Mouse (Mus musculus) hindbrain, postnatal 0 days (tissue): ENCODE measurements at regions not wholly inside any gene's neighbourhood (a gene's known extent, or its start where the extent isn't known, plus 50 kb on each side); places are given as distances from the start of the nearest gene placed in this dataset.

ENCODE experiments used
- ATAC-seq: fragments of 200-750 bp; cut with Nextera tagmentation; 2 replicates; pipeline ENCODE4 v1.8.0; 2017; ENCODE audit warnings: mild to moderate bottlenecking, moderate TSS enrichment, moderate library complexity
- DNase-seq: peaks from one replicate; pipeline ENCODE4 v3.0.0-alpha.2; 2015; ENCODE audit warnings: low spot score
- H3K27ac ChIP-seq: fragments of 300-500 bp; sonication (generic); 2 replicates; pipeline ENCODE4 v1.5.1; 2014; ENCODE audit warnings: mild to moderate bottlenecking
- H3K27me3 ChIP-seq: fragments of 300-500 bp; sonication (generic); 2 replicates; pipeline ENCODE4 v1.6.1; 2014; ENCODE audit warnings: low read length, mixed read lengths; ENCODE audit not compliant: insufficient read depth
- H3K36me3 ChIP-seq: fragments of 300-500 bp; sonication (generic); 2 replicates; pipeline ENCODE4 v1.6.1; 2014; ENCODE audit warnings: low read length, mixed read lengths; ENCODE audit not compliant: insufficient read depth
- H3K4me1 ChIP-seq: fragments of 300-500 bp; sonication (generic); 2 replicates; pipeline ENCODE4 v1.6.1; 2014; ENCODE audit warnings: antibody characterized with exemption, low read length, mixed read lengths; ENCODE audit not compliant: insufficient read depth
- H3K4me2 ChIP-seq: fragments of 300-500 bp; sonication (generic); 2 replicates; pipeline ENCODE4 v1.6.1; 2014; ENCODE audit warnings: low read depth, mild to moderate bottlenecking, low read length, moderate library complexity, mixed read lengths
- H3K4me3 ChIP-seq: fragments of 300-500 bp; sonication (generic); 2 replicates; pipeline ENCODE4 v1.5.1; 2014; ENCODE audit warnings: low read length
- H3K9ac ChIP-seq: fragments of 300-500 bp; sonication (generic); replicated peaks from 2 replicates; pipeline ENCODE4 v1.6.1; 2014; ENCODE audit warnings: mild to moderate bottlenecking, low read length, moderate library complexity, mixed read lengths
- H3K9me3 ChIP-seq: fragments of 300-500 bp; sonication (generic); 2 replicates; pipeline ENCODE4 v1.6.1; 2016; ENCODE audit warnings: low read length, mixed read lengths
- CTCF ChIP-seq: IDR thresholded peaks from 2 replicates; pipeline ENCODE4 v1.5.1; 2016; ENCODE audit warnings: antibody characterized with exemption, control low read depth, low read depth
- WGBS: fragments of 180-500 bp; shearing (Covaris S2); extraction: QIAGEN DNeasy Blood & Tissue Kit; methylation state at CpG from one replicate; pipeline ENCODE4 v1.1.7; 2014; 5-methylcytosine and 5-hydroxymethylcytosine counted together

- H3K27me3 ChIP-seq, result no peaks in the 10 kb centered on the region
- ATAC-seq, result no peak
- no peak overlapping the region for H3K4me2 ChIP-seq
- H3K9ac ChIP-seq, result no peak overlapping the region
- H3K36me3 ChIP-seq, result no peaks in the 10 kb centered on the region
- H3K4me1 ChIP-seq, result no peaks in the 10 kb centered on the region
- H3K27ac ChIP-seq, result no peak overlapping the region
- no peak for DNase-seq
- WGBS, result 86% methylated on average over 7 of the region's 7 CpGs
- TF ChIP-seq CTCF, result no peak; the same call in 1 of the 2 replicates
- no peaks in the 10 kb centered on the region for H3K9me3 ChIP-seq
- no peak overlapping the region for H3K4me3 ChIP-seq
Observed at GRCm38 (mm10) chr8:115626396-115627136, 81.0 kb downstream of the Maf start.

GRCm38 (mm10) chr8:115625072-115625471 is 82.5 kb downstream of the Maf start:
- DNase-seq, result no peak
- no peaks in the 10 kb centered on the region for H3K4me1 ChIP-seq
- H3K9me3 ChIP-seq, result no peaks in the 10 kb centered on the region
- 60% methylated on average over 1 of the region's 1 CpGs for WGBS
- H3K9ac ChIP-seq, result no peak overlapping the region
- H3K4me3 ChIP-seq, result no peak overlapping the region
- no peak overlapping the region for H3K4me2 ChIP-seq
- ATAC-seq, result no peak
- H3K27ac ChIP-seq, result no peak overlapping the region
- H3K36me3 ChIP-seq, result no peaks in the 10 kb centered on the region
- no peaks in the 10 kb centered on the region for H3K27me3 ChIP-seq
- no peak for TF ChIP-seq CTCF

- no peak for DNase-seq
Observed at GRCm38 (mm10) chr8:115618049-115618760, 89.4 kb downstream of the Maf start.

GRCm38 (mm10) chr8:115616871-115617605 is 90.6 kb downstream of the Maf start:
- H3K9ac ChIP-seq, result no peak overlapping the region
- H3K4me3 ChIP-seq, result no peak overlapping the region
- WGBS, result 70% methylated on average over 9 of the region's 9 CpGs
- H3K27me3 ChIP-seq, result no peaks in the 10 kb centered on the region
- H3K36me3 ChIP-seq, result no peaks in the 10 kb centered on the region
- TF ChIP-seq CTCF, result no peak
- H3K4me1 ChIP-seq, result no peaks in the 10 kb centered on the region
- no peak overlapping the region for H3K27ac ChIP-seq
- 0 out of 2 replicates have a peak, but pooled peaks have one; percentile 43 for ATAC-seq
- H3K9me3 ChIP-seq, result no peaks in the 10 kb centered on the region
- no peak overlapping the region for H3K4me2 ChIP-seq
- peak; percentile 47 for DNase-seq

More at GRCm38 (mm10) chr8:115618049-115618760, 89.4 kb downstream of the Maf start:
- WGBS, result 80% methylated on average over 13 of the region's 13 CpGs
- no peak for TF ChIP-seq CTCF
- Histone ChIP-seq H3K9ac (no peak overlapping the region), H3K4me1 (no peaks in the 10 kb centered on the region), H3K27me3 (no peaks in the 10 kb centered on the region), H3K36me3 (no peaks in the 10 kb centered on the region), H3K4me2 (no peak overlapping the region), H3K27ac (no peak overlapping the region), H3K9me3 (no peaks in the 10 kb centered on the region), H3K4me3 (no peak overlapping the region)
- no peak for ATAC-seq

- no peaks in the 10 kb centered on the region for H3K27me3 ChIP-seq
- H3K36me3 ChIP-seq, result no peaks in the 10 kb centered on the region
- TF ChIP-seq CTCF, result no peak
- no peak overlapping the region for H3K27ac ChIP-seq
- H3K4me1 ChIP-seq, result no peaks in the 10 kb centered on the region
- H3K9ac ChIP-seq, result no peak overlapping the region
- no peaks in the 10 kb centered on the region for H3K9me3 ChIP-seq
- DNase-seq (no peak), ATAC-seq (no peak)
- whole genome bisulfite sequencing, result 74% methylated on average over 5 of the region's 5 CpGs
- no peak overlapping the region for H3K4me2 ChIP-seq
- H3K4me3 ChIP-seq, result no peak overlapping the region
Observed at GRCm38 (mm10) chr8:115613946-115614584, 93.5 kb downstream of the Maf start.

- no peak for TF ChIP-seq CTCF
- no peak overlapping the region for H3K4me3 ChIP-seq
- DNase-seq (no peak), ATAC-seq (no peak)
- WGBS, result 74% methylated on average over 3 of the region's 3 CpGs
- no peak overlapping the region for H3K9ac ChIP-seq
- no peak overlapping the region for H3K4me2 ChIP-seq
- H3K27ac ChIP-seq, result no peak overlapping the region
- H3K4me1 ChIP-seq, result no peaks in the 10 kb centered on the region
- no peaks in the 10 kb centered on the region for H3K27me3 ChIP-seq
- no peaks in the 10 kb centered on the region for H3K9me3 ChIP-seq
- no peaks in the 10 kb centered on the region for H3K36me3 ChIP-seq
Observed at GRCm38 (mm10) chr8:115612119-115612518, 95.5 kb downstream of the Maf start.
